Mouse (Mus musculus): ENCODE measurements around the gene Rapgef2.

DNA sequence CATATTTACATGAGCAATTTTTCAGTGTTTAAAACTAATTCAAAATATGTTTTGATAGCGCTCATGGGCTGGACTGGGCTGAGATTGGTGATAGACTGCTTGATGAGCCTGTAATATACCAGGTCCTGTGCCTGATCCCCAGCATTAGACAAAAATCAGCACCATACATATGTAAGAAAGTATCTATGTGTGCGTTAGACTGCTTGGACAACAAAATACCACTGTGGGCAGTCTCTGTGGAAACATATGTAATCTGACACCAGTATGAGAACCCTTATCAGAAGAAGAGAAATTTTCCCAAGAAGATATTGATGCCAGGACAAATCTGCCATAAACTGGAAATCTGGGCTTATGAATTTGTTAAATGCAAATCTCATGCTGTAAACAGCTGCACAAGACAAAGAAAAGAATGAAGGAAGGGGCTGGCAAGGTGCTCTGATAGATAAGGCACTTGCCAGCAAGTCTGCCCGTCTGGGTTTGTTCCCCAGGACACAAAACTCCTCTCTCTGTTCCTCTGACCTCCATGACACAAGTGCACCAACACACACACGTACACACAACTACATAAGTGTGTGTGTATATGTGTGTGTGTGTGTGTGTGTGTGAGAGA, 47.8 kb downstream of the Rapgef2 start:
- TF ChIP-seq POLR2A (IDR thresholded peaks at IDR 0.05; ENCODE audit: borderline replicate concordance, extremely low read depth, insufficient read depth, insufficient read length, poor library complexity, severe bottlenecking) = no peak
- no peak for TF ChIP-seq CTCF (IDR thresholded peaks at IDR 0.05; ENCODE audit: borderline replicate concordance, extremely low read depth, insufficient read depth, insufficient read length)

All from brain, embryonic 14.5 days (tissue).